Mouse (Mus musculus) left cerebral cortex, postnatal 10 days (tissue): ENCODE data around the gene Pole2. TPM values are rescaled to one million over a fixed set of nuclear protein-coding genes. Genes with fewer than 3 reads are reported as not detected.
A peak's percentile ranks its signal among the peaks of the same experiment; 100 is the strongest.

ENCODE experiments used
- DNase-seq, 2 experiments: peaks; one replicate each; pipeline ENCODE4 v3.0.0; 2021 to 2022; ENCODE audit warnings: low spot score in 2 of 2, mixed read lengths in 1 of 2; ENCODE audit errors: extremely low spot score in 1 of 2
- intact Hi-C: fragments of 180-260 bp; cut with DNase I; formaldehyde crosslinking; loops from one replicate; pipeline ENCODE4 v1.15.1; 2025
- total RNA-seq, 2 experiments: library from RNA; stranded (reverse); gene quantifications; 2 replicates each; pipeline ENCODE4 v1.2.3; 2021

Gene Pole2
- total RNA-seq, 2 experiments from 2014 or later = 1.2 to 1.7 TPM

- no peak for DNase-seq
- intact Hi-C loops = loop anchor here (5.0 kb wide), 1 partner anchor 84 kb away; the partner anchor contains the start of gene Klhdc2
Measured at GRCm38 (mm10) chr12:69213186-69213777, 14.7 kb downstream of the Pole2 start.

- DNase-seq = no peak
- intact Hi-C loops = loop anchor here (5.0 kb wide), 1 partner anchor 86 kb away; the partner anchor contains the start of gene Klhdc2
Measured at GRCm38 (mm10) chr12:69211057-69211456, 16.9 kb downstream of the Pole2 start.

GRCm38 (mm10) chr12:69210056-69210979 lies 17.7 kb downstream of the Pole2 start:
- no peak for DNase-seq
- intact Hi-C loops = loop anchor here (5.0 kb wide), 1 partner anchor 87 kb away; the partner anchor contains the start of gene Klhdc2

- intact Hi-C loops = no loop called here
- DNase-seq = no peak
Measured at GRCm38 (mm10) chr12:69208520-69208919, 19.5 kb downstream of the Pole2 start.

- no peak for DNase-seq
- intact Hi-C loops = no loop called here
Measured at GRCm38 (mm10) chr12:69207926-69208325, 20.1 kb downstream of the Pole2 start.

GRCm38 (mm10) chr12:69207396-69207795 lies 20.6 kb downstream of the Pole2 start:
- intact Hi-C loops = no loop called here

GRCm38 (mm10) chr12:69204052-69204833 lies 23.8 kb downstream of the Pole2 start, which contains the start of gene Gm49384:
Gm49384 (minus strand) TSS chr12:69204267.
- no peak for DNase-seq
- intact Hi-C loops = no loop called here

More at GRCm38 (mm10) chr12:69207396-69207795, 20.6 kb downstream of the Pole2 start:
- DNase-seq = no peak

- DNase-seq = no peak
- intact Hi-C loops = loop anchor here (5.0 to 10.0 kb wide), 2 partner anchors 98 to 386 kb away; partner anchors contain the start of genes Klhdc2 and Vcpkmt
Measured at GRCm38 (mm10) chr12:69198985-69199384, 29.0 kb downstream of the Pole2 start.

GRCm38 (mm10) chr12:69198164-69198535 lies 29.8 kb downstream of the Pole2 start, which contains the start of gene Dnaaf2:
Dnaaf2 (minus strand) TSS chr12:69198429.
- peak; percentile 59 to 83 for DNase-seq
- intact Hi-C loops = loop anchor here (5.0 to 10.0 kb wide), 2 partner anchors 99 to 387 kb away; partner anchors contain the start of genes Klhdc2 and Vcpkmt

GRCm38 (mm10) chr12:69197378-69198163 lies 30.4 kb downstream of the Pole2 start:
- peak in 1 of 2 experiments; percentile 79 for DNase-seq
- intact Hi-C loops = loop anchor here (5.0 to 10.0 kb wide), 2 partner anchors 100 to 387 kb away; partner anchors contain the start of genes Klhdc2 and Vcpkmt

GRCm38 (mm10) chr12:69196444-69197377 lies 31.3 kb downstream of the Pole2 start, which contains the start of gene Gm49383:
Gm49383 (minus strand) TSS chr12:69197104.
- intact Hi-C loops = loop anchor here (5.0 to 10.0 kb wide), 2 partner anchors 101 to 388 kb away; partner anchors contain the start of genes Klhdc2 and Vcpkmt
- DNase-seq = peak; percentile 59 to 83

- intact Hi-C loops = loop anchor here (10.0 kb wide), 1 partner anchor 392 kb away; the partner anchor contains the start of gene Vcpkmt
- DNase-seq = no peak
Measured at GRCm38 (mm10) chr12:69192637-69193036, 35.4 kb downstream of the Pole2 start.

GRCm38 (mm10) chr12:69191396-69191795 lies 36.6 kb downstream of the Pole2 start:
- DNase-seq = no peak
- intact Hi-C loops = loop anchor here (10.0 kb wide), 1 partner anchor 393 kb away; the partner anchor contains the start of gene Vcpkmt

- intact Hi-C loops = loop anchor here (10.0 kb wide), 1 partner anchor 394 kb away; the partner anchor contains the start of gene Vcpkmt
- DNase-seq = no peak
Measured at GRCm38 (mm10) chr12:69190522-69190921, 37.5 kb downstream of the Pole2 start.

- no peak for DNase-seq
- intact Hi-C loops = loop anchor here (10.0 kb wide), 1 partner anchor 395 kb away; the partner anchor contains the start of gene Vcpkmt
Measured at GRCm38 (mm10) chr12:69190074-69190473, 37.9 kb downstream of the Pole2 start.

- intact Hi-C loops = no loop called here
Measured at GRCm38 (mm10) chr12:69186811-69187471, 41.1 kb downstream of the Pole2 start.

More at GRCm38 (mm10) chr12:69186811-69187471, 41.1 kb downstream of the Pole2 start:
- no peak for DNase-seq
